8 mouse cellular contexts compared by ENCODE assay signal in the genomic region with DNA sequence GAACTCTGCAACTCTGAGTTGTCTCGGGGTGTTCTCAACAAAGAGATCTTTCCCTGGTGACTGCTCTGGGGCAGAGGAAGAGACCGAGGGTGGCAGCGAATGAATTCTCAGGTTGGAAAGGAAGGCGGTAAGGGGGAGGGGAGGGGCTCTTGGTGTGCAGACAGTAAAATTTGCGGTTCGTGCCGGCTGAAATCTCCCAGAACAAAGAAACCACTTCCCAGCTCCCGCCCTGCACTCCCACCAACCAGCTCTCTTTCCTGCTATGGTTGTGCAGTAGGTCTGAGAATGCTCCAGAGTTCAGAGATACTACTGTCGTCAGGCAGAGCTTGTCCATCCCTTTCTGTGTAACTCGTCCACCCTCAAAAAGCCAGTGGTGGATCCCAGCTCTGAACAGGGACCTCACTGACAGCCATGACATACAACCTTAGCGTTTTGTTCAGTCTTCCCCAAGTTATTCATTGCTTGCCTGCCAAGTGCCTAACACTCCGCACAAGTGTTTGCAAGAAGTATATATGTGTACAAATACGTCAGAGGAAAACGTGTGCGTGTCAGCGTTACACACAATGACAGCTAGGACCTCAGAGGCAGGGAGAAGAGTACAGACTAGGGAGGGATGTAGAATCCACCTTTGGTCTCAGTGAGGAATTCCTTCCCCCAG.
A peak's percentile ranks its signal among the peaks of the same experiment; 100 is the strongest.
DNase-seq lines count a peak whose midpoint lies in the region; ATAC-seq and TF ChIP-seq lines count a peak whose summit lies in the region.

No protein-coding gene starts in this region.

- H3K36me3 ChIP-seq in hindbrain, embryonic 13.5 days = no peaks in the 10 kb centered on the region
- H3K36me3 ChIP-seq in midbrain, embryonic 10.5 days = no peaks in the 10 kb centered on the region

- no peaks in the 10 kb centered on the region for H3K4me1 ChIP-seq in lung, adult 2 months (ENCODE audit: control insufficient read depth, insufficient read depth, low read length)
- H3K4me1 ChIP-seq in hindbrain, embryonic 13.5 days (replicated peaks) = peaks cover 43% of the 10 kb centered on the region
- H3K4me1 ChIP-seq in midbrain, embryonic 10.5 days = peaks cover 54% of the 10 kb centered on the region

- H3K9me3 ChIP-seq in hindbrain, embryonic 13.5 days = no peaks in the 10 kb centered on the region
- no peaks in the 10 kb centered on the region for H3K9me3 ChIP-seq in midbrain, embryonic 10.5 days (replicated peaks)

- H3K27me3 ChIP-seq in hindbrain, embryonic 13.5 days = no peaks in the 10 kb centered on the region
- H3K27me3 ChIP-seq in midbrain, embryonic 10.5 days (ENCODE audit: low read depth, poor library complexity, severe bottlenecking) = no peaks in the 10 kb centered on the region; the same call in 1 of the 2 replicates

- no peak for TF ChIP-seq POLR2A in lung, adult 2 months (IDR thresholded peaks at IDR 0.05; ENCODE audit: borderline replicate concordance, extremely low read depth, low read depth, low read length)

- 11% methylated on average over 16 of the region's 16 CpGs for WGBS in lung, adult 2 months
- WGBS in hindbrain, embryonic 13.5 days = 14% methylated on average over 16 of the region's 16 CpGs
- WGBS in midbrain, embryonic 10.5 days = 22% methylated on average over 16 of the region's 16 CpGs

- peak; percentile 27 for ATAC-seq in common myeloid progenitor, adult 5-6 weeks (replicated peaks; ENCODE audit: low read depth, poor library complexity, severe bottlenecking)
- ATAC-seq in hindbrain, embryonic 13.5 days (ENCODE audit: low FRiP score) = peak; percentile 47

- no peak for TF ChIP-seq CTCF in lung, adult 2 months (IDR thresholded peaks at IDR 0.05; ENCODE audit: insufficient read depth, low read length)

- peak overlapping the region; percentile 18 for H3K4me3 ChIP-seq in lung, adult 2 months (replicated peaks; ENCODE audit: extremely low read depth, low read depth, low read length)
- peak overlapping the region; percentile 42 for H3K4me3 ChIP-seq in hindbrain, embryonic 13.5 days
- peak overlapping the region; percentile 55 for H3K4me3 ChIP-seq in midbrain, embryonic 10.5 days

- H3K27ac ChIP-seq in hindbrain, embryonic 13.5 days = peak overlapping the region; percentile 97
- peak overlapping the region; percentile 92 for H3K27ac ChIP-seq in midbrain, embryonic 10.5 days (replicated peaks)

- H3K9ac ChIP-seq in hindbrain, embryonic 13.5 days = peak overlapping the region; percentile 76

- peak overlapping the region; percentile 62 for H3K4me2 ChIP-seq in hindbrain, embryonic 13.5 days

- DNase-seq in lung, adult 2 months = no peak
- no peak for DNase-seq in lung, postnatal 14 days
- no peak for DNase-seq in midbrain, embryonic 10.5 days (ENCODE audit: low spot score)
- DNase-seq in B cell, adult 2 months = no peak
- no peak for DNase-seq in spleen, postnatal 14 days (ENCODE audit: low spot score in 2 of 2)
- no peak for DNase-seq in gastrocnemius, postnatal 25 days
